Mouse (Mus musculus): ENCODE measurements around the gene Clint1. TPM values are rescaled to one million over a fixed set of nuclear protein-coding genes. Genes with fewer than 3 reads are reported as not detected.

The Clint1 gene
- polyA plus RNA-seq, 1 experiment from 2014 or later = 52.2 TPM

GRCm38 (mm10) chr11:45883270-45883931 lies 31.6 kb downstream of the Clint1 start:
- no peak overlapping the region for H3K27ac ChIP-seq (ENCODE audit: low read length)
- H3K9me3 ChIP-seq (replicated peaks; ENCODE audit: control insufficient read depth, low read length) = no peaks in the 10 kb centered on the region
- WGBS (ENCODE audit: insufficient replicate concordance) = 54% methylated on average over 8 of the region's 8 CpGs
- H3K27me3 ChIP-seq (ENCODE audit: control insufficient read depth, insufficient read depth, low read depth, low read length) = no peaks in the 10 kb centered on the region
- no peak overlapping the region for H3K4me2 ChIP-seq (ENCODE audit: low read depth, low read length)
- H3K4me1 ChIP-seq (ENCODE audit: control insufficient read depth, low read depth, low read length) = peaks cover 13% of the 10 kb centered on the region
- H3K36me3 ChIP-seq (ENCODE audit: control insufficient read depth, insufficient read depth) = peaks cover 30% of the 10 kb centered on the region
- no peak overlapping the region for H3K4me3 ChIP-seq (ENCODE audit: low read depth, low read length)
- ATAC-seq (ENCODE audit: low read depth) = no peak
- no peak overlapping the region for H3K9ac ChIP-seq (ENCODE audit: low read depth, low read length)

GRCm38 (mm10) chr11:45884029-45884428 lies 32.2 kb downstream of the Clint1 start:
- no peak overlapping the region for H3K4me2 ChIP-seq (ENCODE audit: low read depth, low read length)
- ATAC-seq (ENCODE audit: low read depth) = no peak
- no peaks in the 10 kb centered on the region for H3K27me3 ChIP-seq (ENCODE audit: control insufficient read depth, insufficient read depth, low read depth, low read length)
- no peak overlapping the region for H3K4me3 ChIP-seq (ENCODE audit: low read depth, low read length)
- WGBS (ENCODE audit: insufficient replicate concordance) = 47% methylated on average over 4 of the region's 4 CpGs
- no peak overlapping the region for H3K9ac ChIP-seq (ENCODE audit: low read depth, low read length)
- H3K4me1 ChIP-seq (ENCODE audit: control insufficient read depth, low read depth, low read length) = peaks cover 13% of the 10 kb centered on the region
- H3K36me3 ChIP-seq (ENCODE audit: control insufficient read depth, insufficient read depth) = peaks cover 33% of the 10 kb centered on the region
- H3K27ac ChIP-seq (ENCODE audit: low read length) = no peak overlapping the region
- H3K9me3 ChIP-seq (replicated peaks; ENCODE audit: control insufficient read depth, low read length) = no peaks in the 10 kb centered on the region

DNA sequence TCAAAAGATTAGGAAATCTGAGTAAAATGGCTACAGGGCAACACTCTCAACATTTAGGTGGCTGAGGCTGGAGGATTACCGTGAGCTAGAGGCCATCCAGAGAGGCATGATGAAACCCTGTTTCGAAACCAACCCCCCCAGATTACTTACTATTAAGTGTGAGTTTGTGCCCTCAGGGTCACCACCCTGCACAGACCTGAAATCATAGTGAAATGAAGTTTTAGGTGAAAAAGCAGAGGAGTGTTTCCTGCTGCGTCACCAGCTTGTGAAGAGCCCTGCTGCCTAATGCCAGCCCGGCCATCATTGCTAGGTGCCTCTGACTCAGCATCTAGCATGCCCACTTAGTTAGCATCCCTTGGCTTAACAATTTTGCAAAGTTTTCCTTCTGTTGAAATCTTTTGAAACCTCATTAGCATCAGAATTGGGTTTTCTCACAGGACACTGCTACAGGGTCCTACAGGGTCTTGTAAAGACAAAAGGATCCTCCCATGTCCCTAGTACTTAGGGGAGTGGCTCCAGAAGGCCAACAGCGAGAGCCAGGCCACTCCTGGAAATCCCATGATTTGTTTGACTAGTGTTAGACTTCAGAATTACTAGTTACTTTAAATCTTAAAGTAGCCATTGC lies 33.9 kb downstream of the Clint1 start:
- no peak overlapping the region for H3K4me3 ChIP-seq (ENCODE audit: low read depth, low read length)
- no peak for ATAC-seq (ENCODE audit: low read depth)
- no peak overlapping the region for H3K4me2 ChIP-seq (ENCODE audit: low read depth, low read length)
- H3K27ac ChIP-seq (ENCODE audit: low read length) = no peak overlapping the region
- no peaks in the 10 kb centered on the region for H3K27me3 ChIP-seq (ENCODE audit: control insufficient read depth, insufficient read depth, low read depth, low read length)
- no peaks in the 10 kb centered on the region for H3K9me3 ChIP-seq (replicated peaks; ENCODE audit: control insufficient read depth, low read length)
- H3K4me1 ChIP-seq (ENCODE audit: control insufficient read depth, low read depth, low read length) = peaks cover 8% of the 10 kb centered on the region
- peaks cover 47% of the 10 kb centered on the region for H3K36me3 ChIP-seq (ENCODE audit: control insufficient read depth, insufficient read depth)
- 82% methylated on average over 5 of the region's 5 CpGs for whole genome bisulfite sequencing (ENCODE audit: insufficient replicate concordance)
- H3K9ac ChIP-seq (ENCODE audit: low read depth, low read length) = no peak overlapping the region

DNA sequence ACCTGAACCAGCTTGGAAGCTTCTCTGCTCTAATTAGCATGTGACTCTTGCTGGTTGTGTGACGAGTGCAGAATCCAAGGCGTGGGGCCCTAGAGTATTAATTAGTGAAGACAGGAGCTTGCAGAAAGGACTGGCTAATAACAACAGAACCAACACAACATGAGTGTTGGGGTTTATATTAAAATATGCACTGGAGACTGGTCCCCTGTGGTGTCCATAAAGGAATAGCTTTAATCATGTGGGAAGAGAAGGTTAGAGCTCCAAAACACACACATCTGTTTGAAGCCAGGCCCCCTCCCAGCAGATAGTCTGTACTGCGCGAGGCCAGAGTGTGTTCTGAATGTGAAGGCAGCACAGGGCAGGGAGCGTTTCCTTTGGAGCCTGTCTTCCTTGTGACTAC lies 34.7 kb downstream of the Clint1 start:
- H3K36me3 ChIP-seq (ENCODE audit: control insufficient read depth, insufficient read depth) = peaks cover 55% of the 10 kb centered on the region
- H3K4me2 ChIP-seq (ENCODE audit: low read depth, low read length) = no peak overlapping the region
- WGBS (ENCODE audit: insufficient replicate concordance) = 90% methylated on average over 5 of the region's 5 CpGs
- peaks cover 6% of the 10 kb centered on the region for H3K4me1 ChIP-seq (ENCODE audit: control insufficient read depth, low read depth, low read length)
- no peaks in the 10 kb centered on the region for H3K9me3 ChIP-seq (replicated peaks; ENCODE audit: control insufficient read depth, low read length)
- H3K4me3 ChIP-seq (ENCODE audit: low read depth, low read length) = no peak overlapping the region
- H3K9ac ChIP-seq (ENCODE audit: low read depth, low read length) = no peak overlapping the region
- no peak for ATAC-seq (ENCODE audit: low read depth)
- no peaks in the 10 kb centered on the region for H3K27me3 ChIP-seq (ENCODE audit: control insufficient read depth, insufficient read depth, low read depth, low read length)
- H3K27ac ChIP-seq (ENCODE audit: low read length) = no peak overlapping the region

DNA sequence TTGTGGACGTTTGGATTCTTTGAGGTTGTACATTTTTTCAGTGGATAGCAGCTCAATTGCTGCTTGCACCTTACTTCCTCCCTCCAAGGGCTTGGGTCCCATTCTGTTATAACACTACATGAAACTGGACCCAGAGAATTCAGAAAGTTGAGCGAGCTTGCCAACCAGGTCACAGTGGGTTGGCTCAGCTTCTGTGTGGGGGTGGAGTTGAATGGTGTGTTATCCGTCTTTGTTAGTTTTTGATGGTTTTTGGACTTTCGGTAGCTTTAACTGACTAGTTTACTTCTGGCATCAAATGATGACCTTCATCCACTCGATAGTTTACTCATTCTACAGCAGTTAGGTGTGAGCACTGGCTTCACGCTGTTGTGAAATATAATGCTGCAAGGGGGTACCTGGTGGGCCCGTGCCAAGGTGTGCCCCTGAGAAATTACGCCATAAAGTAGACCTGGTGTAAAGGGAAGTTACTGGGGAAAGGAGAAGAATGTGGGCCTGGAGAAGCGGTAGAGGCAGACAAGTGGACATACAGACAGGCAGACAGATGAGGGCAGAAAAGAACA lies 36.7 kb downstream of the Clint1 start:
- Histone ChIP-seq H3K4me2 (ENCODE audit: low read depth, low read length) (no peak overlapping the region), H3K9ac (ENCODE audit: low read depth, low read length) (no peak overlapping the region), H3K4me1 (ENCODE audit: control insufficient read depth, low read depth, low read length) (peaks cover 2% of the 10 kb centered on the region; the same call in 1 of the 2 replicates), H3K27ac (ENCODE audit: low read length) (peak overlapping the region; percentile 56), H3K27me3 (ENCODE audit: control insufficient read depth, insufficient read depth, low read depth, low read length) (no peaks in the 10 kb centered on the region), H3K9me3 (replicated peaks; ENCODE audit: control insufficient read depth, low read length) (no peaks in the 10 kb centered on the region), H3K36me3 (ENCODE audit: control insufficient read depth, insufficient read depth) (peaks cover 74% of the 10 kb centered on the region), H3K4me3 (ENCODE audit: low read depth, low read length) (no peak overlapping the region)
- WGBS (ENCODE audit: insufficient replicate concordance) = 71% methylated on average over 9 of the region's 9 CpGs
- peak; percentile 77 for ATAC-seq (ENCODE audit: low read depth)

GRCm38 (mm10) chr11:45889981-45890380 lies 38.1 kb downstream of the Clint1 start:
- Histone ChIP-seq H3K9me3 (replicated peaks; ENCODE audit: control insufficient read depth, low read length) (no peaks in the 10 kb centered on the region), H3K9ac (ENCODE audit: low read depth, low read length) (no peak overlapping the region), H3K4me1 (ENCODE audit: control insufficient read depth, low read depth, low read length) (0 out of 2 replicates have a peak, but pooled peaks cover 2% of the 10 kb centered on the region), H3K27me3 (ENCODE audit: control insufficient read depth, insufficient read depth, low read depth, low read length) (no peaks in the 10 kb centered on the region), H3K36me3 (ENCODE audit: control insufficient read depth, insufficient read depth) (peaks cover 81% of the 10 kb centered on the region), H3K4me3 (ENCODE audit: low read depth, low read length) (no peak overlapping the region), H3K4me2 (ENCODE audit: low read depth, low read length) (no peak overlapping the region), H3K27ac (ENCODE audit: low read length) (no peak overlapping the region)
- no peak for ATAC-seq (ENCODE audit: low read depth)
- WGBS (ENCODE audit: insufficient replicate concordance) = 70% methylated on average over 3 of the region's 3 CpGs

DNA sequence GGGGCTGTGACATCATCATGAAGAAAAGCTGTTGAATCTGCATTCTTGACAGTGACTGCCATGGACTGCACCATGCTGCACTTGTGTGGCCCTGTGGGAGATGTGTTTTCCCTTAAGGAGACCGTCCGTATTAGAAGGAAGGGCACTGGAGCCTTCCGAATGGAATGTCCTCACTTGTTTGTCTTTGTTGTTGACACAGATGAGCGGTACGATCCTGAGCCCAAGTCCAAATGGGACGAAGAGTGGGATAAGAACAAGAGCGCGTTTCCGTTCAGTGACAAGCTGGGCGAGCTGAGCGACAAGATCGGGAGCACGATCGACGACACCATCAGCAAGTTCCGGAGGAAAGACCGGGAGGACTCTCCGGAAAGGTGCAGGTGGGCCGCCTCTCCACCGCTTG lies 38.6 kb downstream of the Clint1 start:
- H3K36me3 ChIP-seq (ENCODE audit: control insufficient read depth, insufficient read depth) = peaks cover 85% of the 10 kb centered on the region
- H3K27me3 ChIP-seq (ENCODE audit: control insufficient read depth, insufficient read depth, low read depth, low read length) = no peaks in the 10 kb centered on the region
- H3K9ac ChIP-seq (ENCODE audit: low read depth, low read length) = no peak overlapping the region
- no peak for ATAC-seq (ENCODE audit: low read depth)
- H3K9me3 ChIP-seq (replicated peaks; ENCODE audit: control insufficient read depth, low read length) = no peaks in the 10 kb centered on the region
- H3K4me3 ChIP-seq (ENCODE audit: low read depth, low read length) = no peak overlapping the region
- H3K27ac ChIP-seq (ENCODE audit: low read length) = no peak overlapping the region
- no peak overlapping the region for H3K4me2 ChIP-seq (ENCODE audit: low read depth, low read length)
- WGBS (ENCODE audit: insufficient replicate concordance) = 86% methylated on average over 20 of the region's 20 CpGs
- 0 out of 2 replicates have a peak, but pooled peaks cover 2% of the 10 kb centered on the region for H3K4me1 ChIP-seq (ENCODE audit: control insufficient read depth, low read depth, low read length)

DNA sequence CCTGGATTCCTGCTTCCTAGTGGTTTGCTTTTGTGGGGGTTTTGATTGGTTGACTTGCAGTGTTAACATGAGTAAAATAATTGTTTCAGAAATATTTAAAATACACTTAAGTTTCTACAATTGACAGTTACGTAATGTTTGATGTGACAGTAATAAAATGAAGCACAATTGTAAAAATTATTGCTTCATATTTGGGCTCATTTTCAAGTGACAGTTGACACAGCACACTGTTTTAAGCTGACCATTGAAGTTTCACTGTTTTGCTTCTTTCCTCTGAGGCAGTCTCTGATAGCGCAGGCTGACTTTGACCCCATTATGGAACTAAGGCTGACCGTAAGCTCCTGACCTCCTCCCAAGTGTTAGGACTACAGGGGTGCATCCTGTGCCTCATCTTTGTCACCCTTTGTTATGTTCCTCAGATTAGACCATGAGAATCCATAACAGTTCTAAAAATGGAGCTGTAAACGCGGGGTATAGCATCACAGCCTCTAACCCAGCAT lies 41.1 kb downstream of the Clint1 start:
- H3K4me3 ChIP-seq (ENCODE audit: low read depth, low read length) = no peak overlapping the region
- no peak for ATAC-seq (ENCODE audit: low read depth)
- H3K4me2 ChIP-seq (ENCODE audit: low read depth, low read length) = no peak overlapping the region
- no peaks in the 10 kb centered on the region for H3K27me3 ChIP-seq (ENCODE audit: control insufficient read depth, insufficient read depth, low read depth, low read length)
- H3K27ac ChIP-seq (ENCODE audit: low read length) = no peak overlapping the region
- H3K9me3 ChIP-seq (replicated peaks; ENCODE audit: control insufficient read depth, low read length) = no peaks in the 10 kb centered on the region
- peaks cover 2% of the 10 kb centered on the region; the same call in 1 of the 2 replicates for H3K4me1 ChIP-seq (ENCODE audit: control insufficient read depth, low read depth, low read length)
- H3K36me3 ChIP-seq (ENCODE audit: control insufficient read depth, insufficient read depth) = peaks cover 71% of the 10 kb centered on the region
- 85% methylated on average over 5 of the region's 5 CpGs for WGBS (ENCODE audit: insufficient replicate concordance)
- H3K9ac ChIP-seq (ENCODE audit: low read depth, low read length) = no peak overlapping the region

DNA sequence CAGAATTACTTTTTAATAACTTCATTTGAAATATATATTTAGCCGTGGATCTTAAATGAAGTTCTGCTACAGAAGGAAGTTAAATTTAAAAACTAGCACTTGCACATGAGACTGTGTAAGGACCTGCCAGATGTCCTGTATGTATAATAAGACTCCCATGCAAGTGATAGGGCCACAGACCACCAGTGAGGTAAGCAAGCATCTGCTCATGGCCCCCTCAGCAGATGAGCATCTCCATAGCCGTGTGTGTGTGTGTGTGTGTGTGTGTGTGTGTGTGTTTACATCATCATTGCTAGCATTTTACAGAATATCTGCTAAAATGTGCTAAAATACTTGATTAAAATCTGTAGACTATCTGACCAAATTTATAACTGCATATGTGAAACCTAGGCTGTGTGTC lies 45.5 kb downstream of the Clint1 start:
- WGBS (ENCODE audit: insufficient replicate concordance) = 68% methylated on average over 2 of the region's 2 CpGs
- no peak for ATAC-seq (ENCODE audit: low read depth)
- H3K36me3 ChIP-seq (ENCODE audit: control insufficient read depth, insufficient read depth) = peaks cover 47% of the 10 kb centered on the region

More for the DNA sequence above, 45.5 kb downstream of the Clint1 start:
- no peak overlapping the region for H3K4me3 ChIP-seq (ENCODE audit: low read depth, low read length)
- H3K9me3 ChIP-seq (replicated peaks; ENCODE audit: control insufficient read depth, low read length) = no peaks in the 10 kb centered on the region
- H3K27me3 ChIP-seq (ENCODE audit: control insufficient read depth, insufficient read depth, low read depth, low read length) = no peaks in the 10 kb centered on the region
- H3K9ac ChIP-seq (ENCODE audit: low read depth, low read length) = no peak overlapping the region
- no peak overlapping the region for H3K4me2 ChIP-seq (ENCODE audit: low read depth, low read length)
- H3K27ac ChIP-seq (ENCODE audit: low read length) = no peak overlapping the region
- H3K4me1 ChIP-seq (ENCODE audit: control insufficient read depth, low read depth, low read length) = no peaks in the 10 kb centered on the region; the same call in 1 of the 2 replicates
